Mouse (Mus musculus) urinary bladder, postnatal 4 days (tissue): Measurements from ENCODE around the gene Btnl2.
"Not testable (repeated sequence)": the region's sequence is repeated elsewhere in the genome, so short reads cannot be mapped to it uniquely, and the experiment has no call there.

Source experiments
- DNase-seq, 2 experiments: peaks; one replicate each; pipeline ENCODE4 v3.0.0; 2021 to 2022; ENCODE audit warnings: low spot score in 2 of 2

Gene Btnl2

DNA sequence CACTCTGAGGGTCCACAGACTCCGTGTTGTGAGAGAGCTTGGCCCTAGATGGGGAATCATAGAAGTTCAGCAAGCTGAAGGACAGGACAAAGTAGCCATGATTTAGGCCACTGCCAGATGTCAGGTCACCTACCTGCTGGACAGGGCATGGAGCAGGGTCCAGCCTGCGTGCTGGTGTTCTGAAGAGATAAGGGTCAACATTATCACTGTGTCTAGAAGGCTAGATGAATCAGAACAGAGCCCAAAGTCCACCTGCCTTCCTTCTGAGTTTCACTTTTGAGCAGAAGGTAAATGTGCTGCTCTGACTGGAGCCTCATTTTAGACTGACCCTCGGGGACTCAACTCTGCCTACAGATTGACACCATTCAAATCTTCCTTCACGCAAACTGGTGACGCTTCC is at the start of gene Btnl2:
TSS of gene Btnl2 (plus strand) at position 284 of the 400 bp plus-strand sequence.
- no peak for DNase-seq

GRCm38 (mm10) chr17:34305380-34306030 is 49.1 kb upstream of the Btnl2 start, which contains the start of gene H2-Eb1:
Gene H2-Eb1 (plus strand): TSS chr17:34305867.
- DNase-seq, result peak; percentile 73 to 84

- DNase-seq, result peak in 1 of 2 experiments; percentile 34
Measured at GRCm38 (mm10) chr17:34306407-34306806, 48.2 kb upstream of the Btnl2 start.

GRCm38 (mm10) chr17:34307216-34307615 is 47.4 kb upstream of the Btnl2 start:
- DNase-seq, result no peak

- peak in 1 of 2 experiments; percentile 47 for DNase-seq
Measured at GRCm38 (mm10) chr17:34308161-34308560, 46.5 kb upstream of the Btnl2 start.

- peak in 1 of 2 experiments; percentile 49 for DNase-seq
Measured at GRCm38 (mm10) chr17:34309225-34309624, 45.4 kb upstream of the Btnl2 start.

GRCm38 (mm10) chr17:34309683-34310385 is 44.8 kb upstream of the Btnl2 start:
- DNase-seq, result peak; percentile 63 to 66

DNA sequence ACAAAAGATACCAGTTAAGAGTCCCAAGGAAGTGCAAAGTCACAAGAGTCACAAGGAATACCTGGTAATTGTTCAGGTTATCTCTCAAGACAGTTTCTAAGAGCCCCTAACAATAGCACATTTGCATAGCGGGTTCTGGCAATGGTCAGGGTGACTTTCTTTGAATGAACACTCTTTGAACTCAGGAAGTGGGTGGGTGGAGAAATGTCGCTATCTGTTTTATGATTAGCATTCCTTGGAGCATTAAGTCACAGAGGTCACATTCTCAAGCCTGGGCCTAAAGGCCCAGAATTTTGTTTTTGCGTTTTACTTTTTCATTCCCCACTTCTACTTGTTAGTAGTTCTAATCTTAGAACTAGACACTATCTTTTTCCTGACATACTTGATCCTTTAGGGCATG is 44.1 kb upstream of the Btnl2 start:
- not testable (repeated sequence) for DNase-seq

GRCm38 (mm10) chr17:34312185-34312584 is 42.4 kb upstream of the Btnl2 start:
- DNase-seq, result peak in 1 of 2 experiments; percentile 36

GRCm38 (mm10) chr17:34313393-34313792 is 41.2 kb upstream of the Btnl2 start:
- DNase-seq, result peak; percentile 65 to 84

DNA sequence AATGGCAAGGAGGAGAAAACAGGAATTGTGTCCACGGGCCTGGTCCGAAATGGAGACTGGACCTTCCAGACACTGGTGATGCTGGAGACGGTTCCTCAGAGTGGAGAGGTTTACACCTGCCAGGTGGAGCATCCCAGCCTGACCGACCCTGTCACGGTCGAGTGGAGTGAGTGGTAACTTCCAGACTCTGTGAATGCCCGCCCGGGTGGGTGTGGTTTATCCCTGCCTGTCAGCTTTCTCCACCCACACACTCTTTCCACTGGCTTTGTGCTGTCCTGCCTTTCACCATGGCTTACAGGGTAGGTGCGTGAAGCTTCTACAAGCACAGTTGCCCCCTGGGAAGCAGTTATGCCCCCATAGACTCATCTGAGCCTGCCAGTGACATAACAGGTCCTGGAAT is 40.3 kb upstream of the Btnl2 start:
- DNase-seq, result peak in 1 of 2 experiments; percentile 54

GRCm38 (mm10) chr17:34315512-34315911 is 39.1 kb upstream of the Btnl2 start:
- peak in 1 of 2 experiments; percentile 50 for DNase-seq

- no peak for DNase-seq
Measured at GRCm38 (mm10) chr17:34316697-34317096, 37.9 kb upstream of the Btnl2 start.

- peak in 1 of 2 experiments; percentile 34 for DNase-seq
Measured at GRCm38 (mm10) chr17:34317275-34317674, 37.3 kb upstream of the Btnl2 start.

DNA sequence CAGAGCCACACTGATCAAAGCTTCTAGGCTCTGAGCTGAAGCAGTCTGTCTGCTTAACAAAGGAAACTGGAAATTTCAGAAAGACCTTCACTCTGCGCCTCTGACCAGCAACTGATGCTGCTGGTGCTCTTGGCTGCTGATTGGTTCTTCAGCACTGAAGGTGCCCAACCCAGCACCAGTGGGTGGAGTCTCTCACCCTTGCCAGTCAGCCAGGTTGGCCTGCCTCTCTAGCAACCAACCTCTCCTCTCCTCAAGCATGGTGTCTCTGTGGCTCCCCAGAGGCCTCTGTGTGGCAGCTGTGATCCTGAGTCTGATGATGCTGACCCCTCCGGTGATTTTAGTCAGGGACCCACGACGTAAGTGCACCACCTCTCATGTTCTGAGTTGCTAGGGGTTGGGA is 29.2 kb upstream of the Btnl2 start, which contains the start of gene H2-Eb2:
TSS of gene H2-Eb2 (plus strand) at position 230 of the 400 bp plus-strand sequence.
- DNase-seq, result no peak

GRCm38 (mm10) chr17:34326373-34326772 is 28.2 kb upstream of the Btnl2 start:
- no peak for DNase-seq

GRCm38 (mm10) chr17:34329807-34330206 is 24.8 kb upstream of the Btnl2 start:
- DNase-seq, result no peak

DNA sequence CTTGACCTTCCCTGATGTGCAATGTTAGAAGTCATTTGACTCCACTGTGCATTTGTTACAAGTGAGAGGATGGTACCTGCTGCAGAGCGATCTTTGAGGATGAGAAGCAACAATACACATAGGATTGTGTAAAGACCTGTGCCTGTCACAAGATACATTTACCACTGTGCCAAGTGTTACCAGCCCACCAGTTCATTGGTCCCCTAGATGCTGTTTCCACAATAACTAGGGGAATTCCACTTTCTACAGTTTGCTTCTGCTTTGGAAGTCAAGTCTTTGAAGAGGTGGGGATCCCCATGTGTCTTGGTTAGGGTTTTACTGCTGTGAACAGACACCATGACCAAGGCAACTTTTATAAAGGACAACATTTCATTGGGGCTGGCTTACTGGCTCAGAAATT is 23.4 kb upstream of the Btnl2 start:
- DNase-seq, result no peak

GRCm38 (mm10) chr17:34340619-34341402 is 13.8 kb upstream of the Btnl2 start:
- DNase-seq, result no peak

DNA sequence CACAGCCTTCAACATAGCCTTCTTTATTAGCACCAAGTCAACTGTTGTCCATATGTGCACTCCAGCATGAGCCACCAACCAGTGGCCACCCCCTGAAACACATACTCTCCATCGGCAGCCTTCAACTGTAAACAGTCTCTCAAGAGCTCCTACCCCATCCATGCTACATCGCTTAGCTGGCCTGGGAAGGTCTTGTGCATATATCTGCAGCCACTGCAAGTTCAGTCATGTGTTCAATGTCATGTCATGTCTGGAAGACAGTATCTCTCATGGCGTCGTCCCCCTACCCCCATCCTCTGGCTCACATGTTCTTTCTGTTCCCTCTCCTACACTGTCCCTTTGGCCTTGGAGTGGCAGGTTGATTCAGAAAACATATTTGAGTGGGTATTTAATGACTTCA is 9.7 kb upstream of the Btnl2 start:
- DNase-seq, result no peak

GRCm38 (mm10) chr17:34345486-34345885 is 9.1 kb upstream of the Btnl2 start:
- DNase-seq, result no peak

DNA sequence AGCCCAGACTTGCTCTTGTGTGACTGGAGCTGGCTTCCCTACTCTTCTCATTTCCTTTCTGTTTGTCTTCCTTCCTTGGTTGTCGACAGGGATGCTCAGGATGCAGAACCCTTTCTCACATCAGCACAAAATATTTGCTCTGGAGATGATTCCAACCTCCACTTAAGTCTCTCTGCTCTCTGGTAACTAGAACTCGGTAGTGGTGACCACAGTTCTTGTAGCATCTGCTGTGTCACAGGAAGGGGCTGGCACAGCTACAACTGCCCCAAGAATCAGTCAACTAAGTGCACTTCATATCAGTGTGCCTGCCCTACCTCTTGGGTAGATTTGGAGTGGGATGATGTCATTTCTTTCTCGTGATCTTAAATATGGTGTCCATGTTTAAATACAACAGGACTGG is 8.6 kb upstream of the Btnl2 start:
- DNase-seq, result no peak
